Mouse (Mus musculus): Measurements from ENCODE around the gene Cldn9. TPM values are rescaled to one million over a fixed set of nuclear protein-coding genes. Genes with fewer than 3 reads are reported as not detected.

Cldn9 gene
- polyA plus RNA-seq, 1 experiment from 2014 or later = 0.68 TPM

- Histone ChIP-seq H3K36me3 (replicated peaks) (no peaks in the 10 kb centered on the region), H3K4me2 (peak within 1 kb of the TSS; percentile 88), H3K27ac (no peak within 1 kb of the TSS), H3K9me3 (no peaks in the 10 kb centered on the region), H3K4me1 (peaks cover 46% of the 10 kb centered on the region), H3K9ac (peak within 1 kb of the TSS; percentile 31), H3K27me3 (replicated peaks) (peaks cover 72% of the 10 kb centered on the region), H3K4me3 (peak within 1 kb of the TSS; percentile 45)
- ATAC-seq (replicated peaks) = peak; percentile 7; the same call in 1 of the 2 replicates
- WGBS = under 1% methylated on average over 34 of the region's 34 CpGs
Measured at GRCm38 (mm10) chr17:23677236-23677679, 6.6 kb downstream of the Cldn9 start, which contains the start of gene Tnfrsf12a. TSS of gene Tnfrsf12a (minus strand) at chr17:23677468.

- H3K27me3 ChIP-seq (replicated peaks) = peaks cover 65% of the 10 kb centered on the region
- WGBS = under 1% methylated on average over 36 of the region's 37 CpGs
- peak overlapping the region; percentile 45 for H3K4me3 ChIP-seq
- peaks cover 46% of the 10 kb centered on the region for H3K4me1 ChIP-seq
- H3K27ac ChIP-seq = no peak overlapping the region
- peak overlapping the region; percentile 88 for H3K4me2 ChIP-seq
- no peak for ATAC-seq (replicated peaks)
- no peaks in the 10 kb centered on the region for H3K9me3 ChIP-seq
- H3K36me3 ChIP-seq (replicated peaks) = no peaks in the 10 kb centered on the region
- peak overlapping the region; percentile 31 for H3K9ac ChIP-seq
Measured at GRCm38 (mm10) chr17:23676473-23677031, 7.3 kb downstream of the Cldn9 start.

GRCm38 (mm10) chr17:23675564-23676281, 8.1 kb downstream of the Cldn9 start:
- H3K27ac ChIP-seq = no peak overlapping the region
- no peak overlapping the region for H3K9ac ChIP-seq
- peak overlapping the region; percentile 88 for H3K4me2 ChIP-seq
- H3K9me3 ChIP-seq = no peaks in the 10 kb centered on the region
- peak overlapping the region; percentile 45 for H3K4me3 ChIP-seq
- no peak for ATAC-seq (replicated peaks)
- H3K27me3 ChIP-seq (replicated peaks) = peaks cover 57% of the 10 kb centered on the region
- no peaks in the 10 kb centered on the region for H3K36me3 ChIP-seq (replicated peaks)
- H3K4me1 ChIP-seq = peaks cover 46% of the 10 kb centered on the region
- 10% methylated on average over 15 of the region's 15 CpGs for whole genome bisulfite sequencing

- Histone ChIP-seq H3K36me3 (replicated peaks) (no peaks in the 10 kb centered on the region), H3K4me3 (0 out of 2 replicates have a peak overlapping the region, but pooled peaks have one; percentile 54), H3K27me3 (replicated peaks) (peaks cover 51% of the 10 kb centered on the region), H3K27ac (no peak overlapping the region), H3K4me2 (peak overlapping the region; percentile 60; the same call in 1 of the 2 replicates), H3K4me1 (peaks cover 46% of the 10 kb centered on the region), H3K9me3 (no peaks in the 10 kb centered on the region), H3K9ac (no peak overlapping the region; the same call in 1 of the 2 replicates)
- WGBS = 51% methylated on average over 5 of the region's 5 CpGs
- ATAC-seq (replicated peaks) = no peak
Measured at GRCm38 (mm10) chr17:23675127-23675526, 8.7 kb downstream of the Cldn9 start.

GRCm38 (mm10) chr17:23674271-23674952, 9.4 kb downstream of the Cldn9 start:
- peaks cover 44% of the 10 kb centered on the region for H3K27me3 ChIP-seq (replicated peaks)
- H3K9ac ChIP-seq = peak overlapping the region; percentile 55
- peaks cover 43% of the 10 kb centered on the region for H3K4me1 ChIP-seq
- 0 out of 2 replicates have a peak, but pooled peaks cover 5% of the 10 kb centered on the region for H3K36me3 ChIP-seq (replicated peaks)
- no peaks in the 10 kb centered on the region for H3K9me3 ChIP-seq
- H3K4me2 ChIP-seq = peak overlapping the region; percentile 60
- ATAC-seq (replicated peaks) = no peak
- H3K4me3 ChIP-seq = peak overlapping the region; percentile 54
- H3K27ac ChIP-seq = peak overlapping the region; percentile 76; the same call in 1 of the 2 replicates
- 50% methylated on average over 9 of the region's 9 CpGs for WGBS

GRCm38 (mm10) chr17:23673424-23674073, 10.3 kb downstream of the Cldn9 start, which contains the start of the genes Hcfc1r1 and Thoc6:
TSS of gene Hcfc1r1 (plus strand) at chr17:23673596.
TSS of gene Thoc6 (minus strand) at chr17:23673882.
- ATAC-seq (replicated peaks) = peak; percentile 96
- H3K36me3 ChIP-seq (replicated peaks) = peaks cover 9% of the 10 kb centered on the region
- WGBS = under 1% methylated on average over 45 of the region's 45 CpGs
- H3K4me3 ChIP-seq = peak within 1 kb of the TSS; percentile 54
- H3K9me3 ChIP-seq = no peaks in the 10 kb centered on the region
- H3K4me2 ChIP-seq = peak within 1 kb of the TSS; percentile 60
- peak within 1 kb of the TSS; percentile 55 for H3K9ac ChIP-seq
- H3K27me3 ChIP-seq (replicated peaks) = peaks cover 35% of the 10 kb centered on the region
- peak within 1 kb of the TSS; percentile 76 for H3K27ac ChIP-seq
- H3K4me1 ChIP-seq = peaks cover 40% of the 10 kb centered on the region

- Histone ChIP-seq H3K4me1 (peaks cover 40% of the 10 kb centered on the region), H3K4me2 (peak overlapping the region; percentile 60), H3K27me3 (replicated peaks) (peaks cover 28% of the 10 kb centered on the region), H3K27ac (no peak overlapping the region), H3K4me3 (peak overlapping the region; percentile 54), H3K9ac (peak overlapping the region; percentile 0; the same call in 1 of the 2 replicates), H3K9me3 (no peaks in the 10 kb centered on the region), H3K36me3 (replicated peaks) (peaks cover 10% of the 10 kb centered on the region)
- 71% methylated on average over 3 of the region's 3 CpGs for WGBS
- 0 out of 2 replicates have a peak, but pooled peaks have one; percentile 0 for ATAC-seq (replicated peaks)
Measured at GRCm38 (mm10) chr17:23672761-23673160, 11.1 kb downstream of the Cldn9 start.

GRCm38 (mm10) chr17:23671519-23671918, 12.3 kb downstream of the Cldn9 start:
- Histone ChIP-seq H3K36me3 (replicated peaks) (peaks cover 10% of the 10 kb centered on the region), H3K27me3 (replicated peaks) (peaks cover 21% of the 10 kb centered on the region), H3K4me2 (no peak overlapping the region), H3K9ac (no peak overlapping the region), H3K27ac (no peak overlapping the region), H3K4me3 (no peak overlapping the region), H3K9me3 (no peaks in the 10 kb centered on the region), H3K4me1 (peaks cover 27% of the 10 kb centered on the region)
- ATAC-seq (replicated peaks) = no peak
- 97% methylated on average over 3 of the region's 3 CpGs for WGBS

GRCm38 (mm10) chr17:23670516-23671074, 13.2 kb downstream of the Cldn9 start:
- peaks cover 18% of the 10 kb centered on the region for H3K4me1 ChIP-seq
- no peak overlapping the region for H3K4me3 ChIP-seq
- H3K27me3 ChIP-seq (replicated peaks) = peaks cover 12% of the 10 kb centered on the region

GRCm38 (mm10) chr17:23665511-23665910, 18.3 kb downstream of the Cldn9 start:
- Histone ChIP-seq H3K4me1 (no peaks in the 10 kb centered on the region), H3K9me3 (no peaks in the 10 kb centered on the region), H3K27me3 (replicated peaks) (peaks cover 26% of the 10 kb centered on the region), H3K36me3 (replicated peaks) (peaks cover 10% of the 10 kb centered on the region), H3K27ac (no peak overlapping the region), H3K4me3 (no peak overlapping the region), H3K4me2 (no peak overlapping the region), H3K9ac (no peak overlapping the region)
- no peak for ATAC-seq (replicated peaks)
- 83% methylated on average over 14 of the region's 14 CpGs for WGBS

More at GRCm38 (mm10) chr17:23670516-23671074, 13.2 kb downstream of the Cldn9 start:
- Histone ChIP-seq H3K9me3 (no peaks in the 10 kb centered on the region), H3K9ac (no peak overlapping the region), H3K4me2 (no peak overlapping the region), H3K27ac (no peak overlapping the region), H3K36me3 (replicated peaks) (peaks cover 10% of the 10 kb centered on the region)
- no peak for ATAC-seq (replicated peaks)
- WGBS = 84% methylated on average over 7 of the region's 7 CpGs

- Histone ChIP-seq H3K9me3 (no peaks in the 10 kb centered on the region), H3K36me3 (replicated peaks) (peaks cover 5% of the 10 kb centered on the region), H3K4me2 (no peak overlapping the region), H3K9ac (no peak overlapping the region), H3K4me3 (no peak overlapping the region), H3K27ac (no peak overlapping the region), H3K4me1 (no peaks in the 10 kb centered on the region), H3K27me3 (replicated peaks) (peaks cover 35% of the 10 kb centered on the region)
- ATAC-seq (replicated peaks) = peak; percentile 47; the same call in 1 of the 2 replicates
- WGBS = 17% methylated on average over 5 of the region's 5 CpGs
Measured at GRCm38 (mm10) chr17:23664556-23665021, 19.2 kb downstream of the Cldn9 start.

Measured in midbrain, embryonic 15.5 days (tissue).